In the genomic region with DNA sequence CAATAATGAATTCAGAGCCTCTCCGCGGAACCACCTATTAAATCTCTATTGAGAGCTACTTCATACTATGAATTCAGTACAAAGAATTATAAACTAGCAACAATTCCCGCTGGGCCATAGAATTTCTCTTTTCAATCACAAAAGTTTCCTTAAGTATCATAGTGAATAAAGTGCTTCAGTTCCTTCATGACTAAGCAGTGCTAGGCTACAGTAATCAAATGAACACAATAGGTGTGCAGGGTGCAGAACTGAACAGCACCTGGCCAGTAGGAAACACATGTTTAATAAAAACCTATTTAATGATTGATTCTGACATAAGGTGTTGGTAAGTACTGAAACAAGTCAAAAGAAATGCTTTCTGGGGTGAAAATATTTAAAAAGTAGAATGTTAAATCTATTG, we compare ENCODE assay signal across 19 mouse cellular contexts.
"Had no signal": no experiment of that assay in that cellular context is flagged by ENCODE, and none has a peak within 500 bp of the region (broad histone marks: within the 10 kb centered on the region; RNA-seq: fewer than 3 reads in every experiment).

No protein-coding gene starts in this region.

- DNase-seq: kidney, adult 8-10 months; kidney, postnatal 10 days; kidney, postnatal 36 days; layer of hippocampus, postnatal 36 days; left cerebral cortex, postnatal 4 days; liver, postnatal 0 days; lung, embryonic 14.5 days; thymus, adult 2 months; thymus, postnatal 14 days; thymus, postnatal 4 days had no signal

- H3K4me1 ChIP-seq: kidney, embryonic 15.5 days; limb, embryonic 12.5 days; midbrain, embryonic 10.5 days had no signal

- H3K4me3 ChIP-seq: kidney, embryonic 15.5 days; left cerebral cortex, adult 2 months; limb, embryonic 12.5 days; limb, embryonic 15.5 days; midbrain, embryonic 10.5 days had no signal

- H3K9ac ChIP-seq: kidney, embryonic 15.5 days; limb, embryonic 12.5 days; limb, embryonic 15.5 days; liver, embryonic 14.5 days; liver, postnatal 0 days; lung, embryonic 14.5 days had no signal

- H3K27ac ChIP-seq: kidney, embryonic 15.5 days; left cerebral cortex, adult 2 months; limb, embryonic 12.5 days; limb, embryonic 15.5 days; liver, embryonic 14.5 days; midbrain, embryonic 10.5 days; stomach, postnatal 0 days had no signal

- H3K36me3 ChIP-seq: kidney, embryonic 15.5 days; limb, embryonic 12.5 days; limb, embryonic 15.5 days; midbrain, embryonic 10.5 days had no signal

- H3K27me3 ChIP-seq: kidney, embryonic 15.5 days; limb, embryonic 12.5 days; limb, embryonic 15.5 days had no signal

- H3K9me3 ChIP-seq: kidney, embryonic 15.5 days; limb, embryonic 12.5 days; limb, embryonic 15.5 days; midbrain, embryonic 10.5 days had no signal

- H3K4me2 ChIP-seq: kidney, embryonic 15.5 days; limb, embryonic 12.5 days; limb, embryonic 15.5 days; liver, embryonic 11.5 days; lung, embryonic 14.5 days had no signal

- ATAC-seq: liver, postnatal 0 days; lung, postnatal 0 days had no signal
